Comparison of ENCODE assay signal across 14 mouse cellular contexts in genomic region chr5:13263087-13263486, GRCm38 (mm10).
A peak's percentile ranks its signal among the peaks of the same experiment; 100 is the strongest.
DNase-seq lines count a peak whose midpoint lies in the region; ATAC-seq lines count a peak whose summit lies in the region.
"Had no signal": no experiment of that assay in that cellular context is flagged by ENCODE, and none has a peak within 500 bp of the region (broad histone marks: within the 10 kb centered on the region; RNA-seq: fewer than 3 reads in every experiment).

No protein-coding gene starts in this region.

- 74% methylated on average over 2 of the region's 2 CpGs for WGBS in neural tube, embryonic 11.5 days

- H3K4me3 ChIP-seq in neural tube, embryonic 11.5 days (ENCODE audit: low read depth, low read length): no peak overlapping the region
- H3K4me3 ChIP-seq: erythroblast, embryonic 14.5 days; layer of hippocampus, adult 2 months; limb, embryonic 15.5 days had no signal

- no peaks in the 10 kb centered on the region for H3K27me3 ChIP-seq in neural tube, embryonic 11.5 days (ENCODE audit: control insufficient read depth, insufficient read depth, low read length)
- H3K27me3 ChIP-seq: limb, embryonic 15.5 days had no signal

- no peak for DNase-seq in neural tube, embryonic 11.5 days (ENCODE audit: low spot score)
- no peak for DNase-seq in neural tube, embryonic 10.5 days (ENCODE audit: extremely low spot score, low spot score)
- DNase-seq in frontal cortex, adult 2 months (ENCODE audit: extremely low spot score in 1 of 2, low spot score in 1 of 2): peak; percentile 56 to 60
- DNase-seq in left cerebral cortex, postnatal 36 days (ENCODE audit: low spot score in 2 of 2): peak; percentile 17 to 34
- peak; percentile 70 for DNase-seq in telencephalon, adult 2 months (ENCODE audit: low read depth, low spot score)
- DNase-seq in lung, adult 18-20 months: no peak
- no peak for DNase-seq in gastrocnemius, adult 8-10 months (ENCODE audit: low spot score in 2 of 2)
- DNase-seq: heart, postnatal 10 days; kidney, adult 18-20 months; thymus, postnatal 36 days had no signal

- H3K4me1 ChIP-seq in neural tube, embryonic 11.5 days (ENCODE audit: control insufficient read depth, insufficient read depth, low read length): no peaks in the 10 kb centered on the region
- H3K4me1 ChIP-seq: limb, embryonic 15.5 days had no signal

- no peak overlapping the region for H3K27ac ChIP-seq in neural tube, embryonic 11.5 days (ENCODE audit: low read depth, low read length)
- H3K27ac ChIP-seq: layer of hippocampus, adult 2 months; limb, embryonic 15.5 days had no signal

- no peaks in the 10 kb centered on the region for H3K36me3 ChIP-seq in neural tube, embryonic 11.5 days (ENCODE audit: control insufficient read depth, insufficient read depth, low read length)
- H3K36me3 ChIP-seq: limb, embryonic 15.5 days had no signal

- H3K9ac ChIP-seq in neural tube, embryonic 11.5 days (ENCODE audit: low read length): no peak overlapping the region
- H3K9ac ChIP-seq: limb, embryonic 15.5 days had no signal

- intact Hi-C loops in left cerebral cortex, postnatal 36 days (cut with DNase I): loop anchor here (10.0 kb wide), 1 partner anchor 292 kb away; no protein-coding TSS in a partner anchor

- no peak overlapping the region for H3K4me2 ChIP-seq in neural tube, embryonic 11.5 days (ENCODE audit: low read depth)
- H3K4me2 ChIP-seq: limb, embryonic 15.5 days had no signal

- H3K9me3 ChIP-seq in neural tube, embryonic 11.5 days (ENCODE audit: control insufficient read depth, low read length): no peaks in the 10 kb centered on the region
- H3K9me3 ChIP-seq: limb, embryonic 15.5 days had no signal

- peak; percentile 74 for ATAC-seq in neural tube, embryonic 11.5 days (ENCODE audit: insufficient read depth, low FRiP score, low TSS enrichment)
- ATAC-seq: lung, postnatal 0 days had no signal

Comparison
In these comparisons a context has a peak if more than half of its experiments do, and no peak if none do; other contexts are left out.
1. DNase-seq: peak in frontal cortex, adult 2 months (2 of 2), left cerebral cortex, postnatal 36 days (2 of 2) and telencephalon, adult 2 months (single experiment); none in neural tube, embryonic 11.5 days (single experiment), neural tube, embryonic 10.5 days (single experiment), lung, adult 18-20 months (0 of 2) and gastrocnemius, adult 8-10 months (0 of 2).